In genomic region chr7:141016707-141017697, GRCm38 (mm10) we compare ENCODE assay signal across 20 mouse cellular contexts. TPM values are rescaled to one million over a fixed set of nuclear protein-coding genes. Genes with fewer than 3 reads are reported as not detected.
DNase-seq lines count a peak whose midpoint lies in the region; ATAC-seq and TF ChIP-seq lines count a peak whose summit lies in the region.
"Had no signal": no experiment of that assay in that cellular context is flagged by ENCODE, and none has a peak within 500 bp of the region (broad histone marks: within the 10 kb centered on the region; RNA-seq: fewer than 3 reads in every experiment).

No protein-coding gene starts in this region.

- intact Hi-C loops in gastrocnemius, postnatal 36 days (cut with DNase I): no loop called here

- H3K27me3 ChIP-seq in lung, postnatal 0 days (replicated peaks; ENCODE audit: insufficient read depth, low read length): no peaks in the 10 kb centered on the region
- H3K27me3 ChIP-seq in stomach, postnatal 0 days (ENCODE audit: control insufficient read depth, insufficient read depth, low read length): no peaks in the 10 kb centered on the region
- H3K27me3 ChIP-seq: hindbrain, embryonic 13.5 days; limb, embryonic 13.5 days; neural tube, embryonic 15.5 days had no signal

- H3K4me3 ChIP-seq in lung, postnatal 0 days (ENCODE audit: low read depth, low read length): no peak overlapping the region
- peak overlapping the region; percentile 87 for H3K4me3 ChIP-seq in bone marrow, adult 2 months (replicated peaks; ENCODE audit: control insufficient read depth, low read depth, low read length)
- peak overlapping the region; percentile 43 for H3K4me3 ChIP-seq in macrophage (ENCODE audit: inconsistent target)
- H3K4me3 ChIP-seq in stomach, postnatal 0 days (ENCODE audit: low read depth, low read length): no peak overlapping the region
- H3K4me3 ChIP-seq: hindbrain, embryonic 13.5 days; limb, embryonic 13.5 days; neural tube, embryonic 15.5 days had no signal

- TF ChIP-seq CTCF in lung, postnatal 0 days (IDR thresholded peaks at IDR 0.05): peak; percentile 36
- TF ChIP-seq CTCF in bone marrow, adult 2 months (IDR thresholded peaks at IDR 0.05; ENCODE audit: control insufficient read depth, insufficient read depth, low read length): no peak
- peak; percentile 51 for TF ChIP-seq CTCF in stomach, postnatal 0 days (IDR thresholded peaks at IDR 0.05; ENCODE audit: low read depth)

- no peak for TF ChIP-seq EP300 in lung, postnatal 0 days (IDR thresholded peaks at IDR 0.05)
- no peak for TF ChIP-seq EP300 in stomach, postnatal 0 days (optimal IDR thresholded peaks at IDR 0.05)

- ATAC-seq in lung, postnatal 0 days: no peak
- no peak for ATAC-seq in stomach, postnatal 0 days (ENCODE audit: low FRiP score, low TSS enrichment)
- ATAC-seq: forebrain, embryonic 16.5 days; midbrain, embryonic 16.5 days had no signal

- no peak for TF ChIP-seq POLR2A in bone marrow, adult 2 months (IDR thresholded peaks at IDR 0.05; ENCODE audit: borderline replicate concordance, control insufficient read depth, low read depth, low read length)

- no peak overlapping the region for H3K4me2 ChIP-seq in lung, postnatal 0 days (replicated peaks; ENCODE audit: low read depth, low read length)
- no peak overlapping the region for H3K4me2 ChIP-seq in stomach, postnatal 0 days (replicated peaks; ENCODE audit: low read depth)
- H3K4me2 ChIP-seq: hindbrain, embryonic 13.5 days; limb, embryonic 13.5 days; neural tube, embryonic 15.5 days had no signal

- no peak overlapping the region for H3K27ac ChIP-seq in lung, postnatal 0 days (ENCODE audit: low read length)
- peak overlapping the region; percentile 87 for H3K27ac ChIP-seq in bone marrow, adult 2 months (ENCODE audit: control insufficient read depth, insufficient read depth, low read depth, low read length, poor library complexity)
- peak overlapping the region; percentile 98 for H3K27ac ChIP-seq in macrophage
- 0 out of 2 replicates have a peak overlapping the region, but pooled peaks have one; percentile 4 for H3K27ac ChIP-seq in stomach, postnatal 0 days (replicated peaks)
- H3K27ac ChIP-seq: hindbrain, embryonic 13.5 days; limb, embryonic 13.5 days; neural tube, embryonic 15.5 days had no signal

- no peaks in the 10 kb centered on the region for H3K36me3 ChIP-seq in lung, postnatal 0 days (ENCODE audit: insufficient read depth, low read length)
- H3K36me3 ChIP-seq in macrophage (ENCODE audit: inconsistent target): 0 out of 2 replicates have a peak, but pooled peaks cover 4% of the 10 kb centered on the region
- no peaks in the 10 kb centered on the region for H3K36me3 ChIP-seq in stomach, postnatal 0 days (ENCODE audit: control insufficient read depth, insufficient read depth, low read length)
- H3K36me3 ChIP-seq: hindbrain, embryonic 13.5 days; limb, embryonic 13.5 days; neural tube, embryonic 15.5 days had no signal

- DNase-seq in lung, postnatal 0 days (ENCODE audit: low spot score): peak; percentile 25
- no peak for DNase-seq in lung, adult 18-20 months
- DNase-seq in stomach, postnatal 0 days (ENCODE audit: low spot score): no peak
- no peak for DNase-seq in gastrocnemius, postnatal 36 days
- DNase-seq in urinary bladder, postnatal 36 days (ENCODE audit: low spot score in 2 of 2): no peak
- DNase-seq: adrenal gland, postnatal 25 days; embryo, embryonic 11 days; gastrocnemius, postnatal 14 days; kidney, adult 2 months; lung, postnatal 14 days had no signal

- no peaks in the 10 kb centered on the region for H3K9me3 ChIP-seq in lung, postnatal 0 days (ENCODE audit: low read length)
- no peaks in the 10 kb centered on the region for H3K9me3 ChIP-seq in stomach, postnatal 0 days (ENCODE audit: control insufficient read depth, low read length)
- H3K9me3 ChIP-seq: hindbrain, embryonic 13.5 days; neural tube, embryonic 15.5 days had no signal

- H3K79me2 ChIP-seq in macrophage (ENCODE audit: inconsistent target): peaks cover 18% of the 10 kb centered on the region

- no peaks in the 10 kb centered on the region for H3K4me1 ChIP-seq in lung, postnatal 0 days (ENCODE audit: insufficient read depth, low read depth, low read length)
- peaks cover 3% of the 10 kb centered on the region for H3K4me1 ChIP-seq in bone marrow, adult 2 months (ENCODE audit: control insufficient read depth, insufficient read depth, low read length)
- H3K4me1 ChIP-seq in stomach, postnatal 0 days (replicated peaks; ENCODE audit: control insufficient read depth, insufficient read depth): no peaks in the 10 kb centered on the region
- H3K4me1 ChIP-seq: hindbrain, embryonic 13.5 days; limb, embryonic 13.5 days; neural tube, embryonic 15.5 days had no signal

- H3K9ac ChIP-seq in lung, postnatal 0 days (replicated peaks; ENCODE audit: low read depth): no peak overlapping the region
- H3K9ac ChIP-seq in stomach, postnatal 0 days (ENCODE audit: low read length): no peak overlapping the region
- H3K9ac ChIP-seq: hindbrain, embryonic 13.5 days; limb, embryonic 13.5 days; neural tube, embryonic 15.5 days had no signal

- 78% methylated on average over 10 of the region's 10 CpGs for WGBS in lung, postnatal 0 days
- 49% methylated on average over 10 of the region's 10 CpGs for WGBS in bone marrow, adult 2 months
- 47% methylated on average over 9 of the region's 10 CpGs for WGBS in macrophage (ENCODE audit: missing documents)
- 77% methylated on average over 10 of the region's 10 CpGs for WGBS in stomach, postnatal 0 days

RNA-seq across cellular contexts. Expression of gene Ifitm6, which starts 0.7 kb away (rescaled TPM):
- 7.4 and 7.7 TPM in 2 replicates for polyA plus RNA-seq in lung, postnatal 0 days (2015; fragmentation: Nextera tagmentation; extraction: Ambion mirVana)
- 195 and 524 TPM in 2 replicates for polyA plus RNA-seq in bone marrow, adult 2 months (2011; ENCODE audit: insufficient read depth, insufficient read length, low replicate concordance, missing spikeins)
- total RNA-seq in macrophage (2018; cell fraction: chromatin; rRNA removed): 1 to 10 TPM in 6 of 26 experiments, not detected in 20; 1.2 to 2.9 (median 1.8) TPM
- 10 to 100 TPM in 10 of 26 experiments, 1 to 10 TPM in 16; 4.2 to 19.2 (median 9.2) TPM for total RNA-seq in macrophage (2018; cell fraction: cytosol; rRNA removed)
- total RNA-seq in macrophage (2018; cell fraction: nucleus; rRNA removed): 10 to 100 TPM in 6 of 26 experiments, 1 to 10 TPM in 18, not detected in 2; 1.1 to 15.3 (median 3.5) TPM
- 4.1 to 21.4 TPM (median 7.4 TPM) in 3 replicates for polyA plus RNA-seq in macrophage (2018)
- 0.40 and 0.63 TPM in 2 replicates for polyA plus RNA-seq in stomach, postnatal 0 days (2015; fragmentation: Nextera tagmentation; extraction: Ambion mirVana)
- not detected for total RNA-seq in gastrocnemius, postnatal 36 days (2021)
- total RNA-seq: adrenal gland, postnatal 25 days; gastrocnemius, postnatal 14 days had no signal
- polyA plus RNA-seq: limb, embryonic 13.5 days had no signal

RNA-seq across cellular contexts. Expression of gene Ifitm3, which starts 6.4 kb away (rescaled TPM):
- polyA plus RNA-seq in lung, postnatal 0 days (2015; fragmentation: Nextera tagmentation; extraction: Ambion mirVana): 779 and 1,037 TPM in 2 replicates
- polyA plus RNA-seq in bone marrow, adult 2 months (2011; ENCODE audit: insufficient read depth, insufficient read length, low replicate concordance, missing spikeins): 166 and 209 TPM in 2 replicates
- 100 to 1,000 TPM in 1 of 26 experiments, 10 to 100 TPM in 24, 1 to 10 TPM in 1; 9.6 to 127 (median 52.2) TPM for total RNA-seq in macrophage (2018; cell fraction: chromatin; rRNA removed)
- total RNA-seq in macrophage (2018; cell fraction: cytosol; rRNA removed): 1,000 to 10,000 TPM in 24 of 26 experiments, 100 to 1,000 TPM in 2; 864 to 4,013 (median 2,083) TPM
- total RNA-seq in macrophage (2018; cell fraction: nucleus; rRNA removed): 1,000 to 10,000 TPM in 1 of 26 experiments, 100 to 1,000 TPM in 24, 10 to 100 TPM in 1; 97.6 to 1,118 (median 541) TPM
- 596 to 2,531 TPM (median 1,114 TPM) in 3 replicates for polyA plus RNA-seq in macrophage (2018)
- 350 and 450 TPM in 2 replicates for polyA plus RNA-seq in stomach, postnatal 0 days (2015; fragmentation: Nextera tagmentation; extraction: Ambion mirVana)
- 10 to 100 TPM; 30.2 to 45.6 TPM for total RNA-seq in gastrocnemius, postnatal 36 days (2021)

RNA-seq across cellular contexts. Expression of gene Gm17387, which starts 11.9 kb away (rescaled TPM):
- not detected in 2 replicates for polyA plus RNA-seq in lung, postnatal 0 days (2015; fragmentation: Nextera tagmentation; extraction: Ambion mirVana)
- not detected in 2 replicates for polyA plus RNA-seq in bone marrow, adult 2 months (2011; ENCODE audit: insufficient read depth, insufficient read length, low replicate concordance, missing spikeins)
- total RNA-seq in macrophage (2018; cell fraction: chromatin; rRNA removed): not detected
- total RNA-seq in macrophage (2018; cell fraction: cytosol; rRNA removed): not detected
- not detected for total RNA-seq in macrophage (2018; cell fraction: nucleus; rRNA removed)
- not detected in 3 replicates for polyA plus RNA-seq in macrophage (2018)
- polyA plus RNA-seq in stomach, postnatal 0 days (2015; fragmentation: Nextera tagmentation; extraction: Ambion mirVana): not detected in 2 replicates
- total RNA-seq in gastrocnemius, postnatal 36 days (2021): not detected
- total RNA-seq: adrenal gland, postnatal 25 days; gastrocnemius, postnatal 14 days; left cerebral cortex, adult 8-10 months had no signal
- polyA plus RNA-seq: forebrain, embryonic 16.5 days; heart, embryonic 14.5 days; hindbrain, embryonic 13.5 days; kidney, adult 2 months; large intestine, adult 2 months; limb, embryonic 13.5 days; midbrain, embryonic 16.5 days; neural tube, embryonic 15.5 days had no signal

RNA-seq across cellular contexts. Expression of gene B4galnt4, which starts 43.9 kb away (rescaled TPM):
- polyA plus RNA-seq in lung, postnatal 0 days (2015; fragmentation: Nextera tagmentation; extraction: Ambion mirVana): 0.13 and 0.20 TPM in 2 replicates
- polyA plus RNA-seq in bone marrow, adult 2 months (2011; ENCODE audit: insufficient read depth, insufficient read length, low replicate concordance, missing spikeins): 0.36 and 2.1 TPM in 2 replicates
- total RNA-seq in macrophage (2018; cell fraction: chromatin; rRNA removed): not detected
- total RNA-seq in macrophage (2018; cell fraction: cytosol; rRNA removed): not detected
- 1 to 10 TPM in 1 of 26 experiments, not detected in 25; 3.1 TPM for total RNA-seq in macrophage (2018; cell fraction: nucleus; rRNA removed)
- not detected in 3 replicates for polyA plus RNA-seq in macrophage (2018)
- 1.2 and 1.5 TPM in 2 replicates for polyA plus RNA-seq in stomach, postnatal 0 days (2015; fragmentation: Nextera tagmentation; extraction: Ambion mirVana)
- total RNA-seq in gastrocnemius, postnatal 36 days (2021): under 1 TPM; 0.20 to 0.22 TPM

RNA-seq across cellular contexts. Expression of gene Ifitm1, which starts 50.0 kb away (rescaled TPM):
- 402 and 510 TPM in 2 replicates for polyA plus RNA-seq in lung, postnatal 0 days (2015; fragmentation: Nextera tagmentation; extraction: Ambion mirVana)
- 32.8 and 82.9 TPM in 2 replicates for polyA plus RNA-seq in bone marrow, adult 2 months (2011; ENCODE audit: insufficient read depth, insufficient read length, low replicate concordance, missing spikeins)
- 100 to 1,000 TPM in 1 of 26 experiments, 10 to 100 TPM in 25; 10.2 to 127 (median 30.9) TPM for total RNA-seq in macrophage (2018; cell fraction: chromatin; rRNA removed)
- 10 to 100 TPM in 5 of 26 experiments, 1 to 10 TPM in 21; 2.6 to 12.8 (median 6.1) TPM for total RNA-seq in macrophage (2018; cell fraction: cytosol; rRNA removed)
- 100 to 1,000 TPM in 7 of 26 experiments, 10 to 100 TPM in 18, 1 to 10 TPM in 1; 9.7 to 177 (median 37.1) TPM for total RNA-seq in macrophage (2018; cell fraction: nucleus; rRNA removed)
- 4.7 to 18.2 TPM (median 4.8 TPM) in 3 replicates for polyA plus RNA-seq in macrophage (2018)
- polyA plus RNA-seq in stomach, postnatal 0 days (2015; fragmentation: Nextera tagmentation; extraction: Ambion mirVana): 162 and 173 TPM in 2 replicates
- total RNA-seq in gastrocnemius, postnatal 36 days (2021): under 1 TPM in 1 of 2 experiments, not detected in 1; 0.77 TPM

Comparison
In these comparisons a context has a peak if more than half of its experiments do, and no peak if none do; other contexts are left out.
1. H3K4me3 ChIP-seq: peak in bone marrow, adult 2 months (single experiment) and macrophage (single experiment); none in lung, postnatal 0 days (single experiment) and stomach, postnatal 0 days (single experiment).